Mouse (Mus musculus): ENCODE data around the gene Wwox.

The Wwox gene

GRCm38 (mm10) chr8:115005021-115005420 is 565.6 kb downstream of the Wwox start:
- DNase-seq (ENCODE audit: extremely low spot score, low read depth, low spot score), result no peak

GRCm38 (mm10) chr8:115006561-115006960 is 567.1 kb downstream of the Wwox start:
- no peak for DNase-seq (ENCODE audit: extremely low spot score, low read depth, low spot score)

GRCm38 (mm10) chr8:115007280-115007679 is 567.8 kb downstream of the Wwox start:
- DNase-seq (ENCODE audit: extremely low spot score, low read depth, low spot score), result no peak

GRCm38 (mm10) chr8:115008624-115009620 is 569.5 kb downstream of the Wwox start:
- DNase-seq (ENCODE audit: extremely low spot score, low read depth, low spot score), result no peak

GRCm38 (mm10) chr8:115009897-115010768 is 570.7 kb downstream of the Wwox start:
- DNase-seq (ENCODE audit: extremely low spot score, low read depth, low spot score), result no peak

- DNase-seq (ENCODE audit: extremely low spot score, low read depth, low spot score), result no peak
Measured at GRCm38 (mm10) chr8:115010769-115011073, 571.3 kb downstream of the Wwox start.

GRCm38 (mm10) chr8:115019661-115020060 is 580.2 kb downstream of the Wwox start:
- no peak for DNase-seq (ENCODE audit: extremely low spot score, low read depth, low spot score)

GRCm38 (mm10) chr8:115021731-115022130 is 582.3 kb downstream of the Wwox start:
- no peak for DNase-seq (ENCODE audit: extremely low spot score, low read depth, low spot score)

GRCm38 (mm10) chr8:115024062-115024461 is 584.6 kb downstream of the Wwox start:
- no peak for DNase-seq (ENCODE audit: extremely low spot score, low read depth, low spot score)

- DNase-seq (ENCODE audit: extremely low spot score, low read depth, low spot score), result no peak
Measured at GRCm38 (mm10) chr8:115025390-115026098, 586.1 kb downstream of the Wwox start.

- DNase-seq (ENCODE audit: extremely low spot score, low read depth, low spot score), result no peak
Measured at GRCm38 (mm10) chr8:115026201-115026600, 586.7 kb downstream of the Wwox start.

GRCm38 (mm10) chr8:115033194-115033593 is 593.7 kb downstream of the Wwox start:
- no peak for DNase-seq (ENCODE audit: extremely low spot score, low read depth, low spot score)

GRCm38 (mm10) chr8:115036016-115036415 is 596.6 kb downstream of the Wwox start:
- DNase-seq (ENCODE audit: extremely low spot score, low read depth, low spot score), result no peak

GRCm38 (mm10) chr8:115038426-115038825 is 599.0 kb downstream of the Wwox start:
- DNase-seq (ENCODE audit: extremely low spot score, low read depth, low spot score), result no peak

GRCm38 (mm10) chr8:115045746-115046145 is 606.3 kb downstream of the Wwox start:
- DNase-seq (ENCODE audit: extremely low spot score, low read depth, low spot score), result no peak

- DNase-seq (ENCODE audit: extremely low spot score, low read depth, low spot score), result no peak
Measured at GRCm38 (mm10) chr8:115046496-115046895, 607.0 kb downstream of the Wwox start.

- no peak for DNase-seq (ENCODE audit: extremely low spot score, low read depth, low spot score)
Measured at GRCm38 (mm10) chr8:115058193-115058835, 618.9 kb downstream of the Wwox start.

GRCm38 (mm10) chr8:115063623-115064022 is 624.2 kb downstream of the Wwox start:
- DNase-seq (ENCODE audit: extremely low spot score, low read depth, low spot score), result no peak

GRCm38 (mm10) chr8:115064691-115065090 is 625.2 kb downstream of the Wwox start:
- no peak for DNase-seq (ENCODE audit: extremely low spot score, low read depth, low spot score)

GRCm38 (mm10) chr8:115065386-115065785 is 625.9 kb downstream of the Wwox start:
- DNase-seq (ENCODE audit: extremely low spot score, low read depth, low spot score), result no peak

Measured in hindlimb bud, embryonic 11.5 days (tissue).